Mouse (Mus musculus) heart, postnatal 36 days (tissue): ENCODE measurements at regions not wholly inside any gene's neighbourhood (a gene's known extent, or its start where the extent isn't known, plus 50 kb on each side); places are given as distances from the start of the nearest gene placed in this dataset.
"Not testable (repeated sequence)": the region's sequence is repeated elsewhere in the genome, so short reads cannot be mapped to it uniquely, and the experiment has no call there.

ENCODE experiments used
- DNase-seq, 2 experiments: peaks; one replicate each; pipeline ENCODE4 v3.0.0; 2021 to 2022
- intact Hi-C: fragments of 180-260 bp; cut with DNase I; formaldehyde crosslinking; loops from one replicate; pipeline ENCODE4 v1.15.1; 2025

DNA sequence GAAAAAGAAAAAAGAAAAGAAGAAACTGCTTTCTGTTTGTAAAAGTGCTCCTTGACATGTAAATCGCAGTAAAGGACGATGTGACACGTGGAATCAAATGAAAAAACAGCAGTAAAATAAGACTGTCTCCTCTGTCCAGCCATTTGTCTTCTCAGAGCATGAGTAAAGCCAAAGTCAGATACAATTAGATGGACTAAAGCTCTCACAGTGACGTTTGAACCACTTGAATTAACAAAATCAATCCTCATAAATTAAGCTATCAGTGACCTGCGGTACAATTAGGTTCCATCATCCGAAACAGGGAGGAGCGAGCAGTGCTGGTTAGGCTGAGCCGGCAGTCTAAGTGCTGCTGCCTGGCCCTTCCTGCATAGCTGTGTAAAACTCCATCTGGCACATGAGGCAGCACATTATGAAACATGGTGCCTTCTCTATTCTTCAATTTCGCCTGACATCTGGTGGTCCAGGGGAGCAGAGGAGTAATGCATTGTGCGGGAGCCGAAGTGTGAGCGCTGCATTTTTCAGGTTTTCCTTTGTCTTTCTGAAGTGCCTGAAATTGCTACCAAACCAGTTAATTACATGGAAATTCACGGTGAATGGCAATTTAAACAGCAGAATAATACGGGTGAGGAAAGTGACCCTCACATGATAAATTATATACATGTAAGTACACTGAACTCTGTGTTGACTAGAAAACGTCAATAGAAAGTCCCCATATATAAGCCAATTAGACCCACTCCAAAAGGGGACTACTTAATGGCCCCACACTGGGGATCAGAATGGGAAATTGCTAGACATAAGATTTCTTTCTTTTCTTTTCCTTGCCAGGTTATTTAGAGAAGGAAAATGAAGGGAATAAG, 118.1 kb downstream of the Mmrn1 start:
- intact Hi-C loops: no loop called here
- no peak for DNase-seq

GRCm38 (mm10) chr6:61043524-61044450, 119.0 kb downstream of the Mmrn1 start:
- DNase-seq: no peak
- intact Hi-C loops: no loop called here

DNA sequence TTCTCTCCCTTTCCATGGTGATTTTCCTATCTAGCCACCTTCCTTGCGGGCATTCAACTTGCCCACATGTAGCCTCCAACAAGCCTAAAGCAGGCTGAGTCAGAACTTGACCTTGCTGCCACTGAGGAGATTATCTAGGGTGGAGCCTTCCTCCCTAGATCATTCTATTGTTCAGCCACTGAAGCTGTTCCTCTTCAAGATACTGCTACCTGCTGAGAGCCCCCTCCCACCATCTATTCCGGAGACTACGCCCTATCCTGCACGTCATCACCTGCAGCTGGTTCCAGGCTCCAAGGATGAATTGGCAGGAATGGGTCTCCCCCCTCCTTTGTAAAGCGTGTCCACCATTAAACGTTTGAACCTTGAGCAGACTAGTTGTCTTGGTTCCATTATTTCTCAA, 122.9 kb downstream of the Mmrn1 start:
- intact Hi-C loops: not testable (repeated sequence)

GRCm38 (mm10) chr6:61063129-61063528, 117.0 kb upstream of the Ccser1 start:
- no peak for DNase-seq
- intact Hi-C loops: loop anchor here (2.0 kb wide), 1 partner anchor 238 kb away; no protein-coding TSS in a partner anchor

More for the DNA sequence above, 122.9 kb downstream of the Mmrn1 start:
- not testable (repeated sequence) for DNase-seq

- no peak for DNase-seq
Measured at GRCm38 (mm10) chr6:61065769-61066168, 114.4 kb upstream of the Ccser1 start.

GRCm38 (mm10) chr6:61066501-61067282, 113.4 kb upstream of the Ccser1 start:
- DNase-seq: no peak
- intact Hi-C loops: no loop called here

More at GRCm38 (mm10) chr6:61065769-61066168, 114.4 kb upstream of the Ccser1 start:
- intact Hi-C loops: no loop called here

DNA sequence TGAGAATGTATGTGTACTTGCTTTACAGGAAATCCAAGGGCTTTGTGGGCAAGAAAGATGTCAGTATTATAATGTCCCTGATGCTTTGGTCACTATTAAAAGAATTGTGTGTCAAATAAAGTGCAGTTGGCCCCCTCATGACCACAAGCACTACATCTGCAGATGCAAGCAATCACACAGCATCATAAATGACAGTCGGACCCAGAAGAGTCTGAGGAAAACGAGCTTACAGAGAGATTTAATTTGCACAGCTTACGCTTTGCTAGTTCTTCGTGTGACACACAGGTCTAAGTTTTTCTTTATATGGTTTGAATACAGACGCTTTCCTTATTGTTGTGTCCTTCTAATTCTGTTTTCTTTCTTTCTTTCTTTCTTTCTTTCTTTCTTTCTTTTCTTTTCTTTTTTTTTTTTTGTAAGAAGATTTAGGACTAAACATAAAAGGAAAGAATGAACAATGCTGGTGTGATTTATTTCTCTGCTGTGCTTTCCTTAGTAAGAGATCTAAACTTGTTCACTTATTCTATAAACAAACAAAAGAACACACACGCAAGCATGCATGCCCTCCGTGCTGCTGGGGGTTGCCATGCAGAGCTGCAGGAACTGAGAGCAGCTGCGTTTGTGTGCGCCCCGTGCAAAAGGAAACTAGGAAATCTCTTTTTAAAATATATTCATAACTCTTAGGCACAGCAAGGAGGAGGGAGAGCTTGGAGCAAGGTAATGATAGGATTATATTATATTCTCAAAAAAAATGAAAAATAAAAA, 112.6 kb upstream of the Ccser1 start:
- intact Hi-C loops: no loop called here
- DNase-seq: no peak

DNA sequence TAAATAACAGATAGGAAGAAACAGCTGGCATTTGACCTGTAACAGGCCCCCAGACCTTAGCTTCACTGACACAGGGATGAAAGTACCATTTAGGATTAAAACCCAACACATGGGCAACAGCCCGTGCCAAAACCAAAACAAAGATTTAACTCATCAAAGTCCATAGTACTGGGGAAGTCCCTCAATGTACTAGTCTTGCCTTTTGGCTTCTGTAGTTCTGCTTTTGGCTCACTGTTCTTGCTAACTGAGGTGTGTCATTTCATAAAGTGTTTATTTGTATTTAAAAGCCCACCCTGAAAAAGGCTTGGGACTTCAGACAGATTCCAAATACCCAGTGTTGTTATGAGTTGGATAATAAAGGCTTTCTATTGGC, 112.0 kb upstream of the Ccser1 start:
- intact Hi-C loops: no loop called here
- no peak for DNase-seq

- intact Hi-C loops: no loop called here
- DNase-seq: no peak
Measured at GRCm38 (mm10) chr6:61073267-61073666, 106.9 kb upstream of the Ccser1 start.

- intact Hi-C loops: no loop called here
- DNase-seq: no peak
Measured at GRCm38 (mm10) chr6:61073794-61074193, 106.3 kb upstream of the Ccser1 start.

- DNase-seq: no peak
- intact Hi-C loops: no loop called here
Measured at GRCm38 (mm10) chr6:61074700-61075099, 105.4 kb upstream of the Ccser1 start.

GRCm38 (mm10) chr6:61078559-61078958, 101.6 kb upstream of the Ccser1 start:
- intact Hi-C loops: no loop called here
- no peak for DNase-seq

- intact Hi-C loops: no loop called here
- no peak for DNase-seq
Measured at GRCm38 (mm10) chr6:61080661-61081060, 99.5 kb upstream of the Ccser1 start.

GRCm38 (mm10) chr6:61083346-61083745, 96.8 kb upstream of the Ccser1 start:
- intact Hi-C loops: no loop called here
- no peak for DNase-seq

DNA sequence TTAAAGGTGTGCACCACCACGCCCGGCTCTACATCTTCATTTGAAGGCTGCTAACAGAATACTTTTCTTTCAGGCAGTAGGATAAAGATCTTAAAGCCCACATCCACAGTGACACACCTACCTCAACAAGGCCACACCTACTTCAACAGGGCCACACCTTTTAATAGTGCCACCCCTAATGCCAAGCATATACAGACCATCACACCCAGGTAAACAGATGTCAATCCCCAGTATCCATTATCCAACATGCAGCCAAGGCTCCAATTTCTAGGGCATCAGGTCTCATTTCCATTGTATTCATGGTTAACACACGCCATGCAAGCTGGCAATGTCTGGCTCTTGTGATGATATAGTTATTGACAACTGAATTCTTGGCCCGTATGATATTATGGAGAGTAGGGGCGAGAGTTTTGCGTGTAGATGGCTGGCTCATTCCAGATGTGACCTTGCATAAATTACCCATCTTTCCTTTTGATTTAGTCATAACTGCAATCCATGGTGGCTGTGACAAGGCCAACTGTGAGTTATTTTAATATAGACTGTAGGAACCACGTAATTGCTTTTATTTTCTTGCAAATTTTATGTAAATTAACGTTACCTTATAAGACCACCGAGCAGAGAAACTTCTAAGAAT, 80.7 kb upstream of the Ccser1 start:
- intact Hi-C loops: no loop called here
- DNase-seq: no peak

GRCm38 (mm10) chr6:61099982-61100365, 80.2 kb upstream of the Ccser1 start:
- intact Hi-C loops: no loop called here
- DNase-seq: no peak

- intact Hi-C loops: no loop called here
- DNase-seq: no peak
Measured at GRCm38 (mm10) chr6:61101972-61102371, 78.2 kb upstream of the Ccser1 start.

- DNase-seq: no peak
- intact Hi-C loops: no loop called here
Measured at GRCm38 (mm10) chr6:61103459-61104234, 76.5 kb upstream of the Ccser1 start.

DNA sequence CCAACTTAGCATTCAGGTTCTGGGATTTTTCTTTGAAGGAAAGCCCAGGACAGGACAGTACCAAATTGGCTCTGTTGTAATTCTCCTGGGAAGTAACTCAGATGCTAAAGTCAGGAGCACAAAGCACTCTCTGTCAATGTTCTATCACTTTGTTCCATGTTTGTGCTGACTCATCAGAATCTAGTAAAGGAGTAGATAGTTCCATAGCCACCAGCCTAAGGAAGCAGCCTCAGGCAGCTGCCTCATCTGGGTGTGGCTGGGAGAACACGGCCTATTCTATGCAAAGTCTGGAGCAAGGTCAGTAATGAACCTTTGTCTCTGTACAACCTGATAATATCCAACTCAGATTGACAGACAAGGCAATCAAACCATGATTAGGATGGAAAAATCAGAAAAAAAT, 64.9 kb upstream of the Ccser1 start:
- intact Hi-C loops: no loop called here
- no peak for DNase-seq
